Mouse (Mus musculus): ENCODE data around the gene Artn.

Gene Artn

GRCm38 (mm10) chr4:117887920-117888319 lies 41.6 kb downstream of the Artn start:
- DNase-seq: no peak

GRCm38 (mm10) chr4:117887133-117887532 lies 42.4 kb downstream of the Artn start, which contains the start of gene Atp6v0b:
Gene Atp6v0b (minus strand): TSS chr4:117887333.
- peak; percentile 94 for DNase-seq

GRCm38 (mm10) chr4:117886644-117887043 lies 42.9 kb downstream of the Artn start:
- peak; percentile 30 for DNase-seq

GRCm38 (mm10) chr4:117885994-117886393 lies 43.6 kb downstream of the Artn start:
- DNase-seq: no peak

GRCm38 (mm10) chr4:117885093-117885492 lies 44.5 kb downstream of the Artn start:
- DNase-seq: no peak

GRCm38 (mm10) chr4:117884146-117884545 lies 45.4 kb downstream of the Artn start:
- no peak for DNase-seq

GRCm38 (mm10) chr4:117882701-117883691 lies 46.6 kb downstream of the Artn start, which contains the start of gene B4galt2:
Gene B4galt2 (minus strand): TSS chr4:117883487.
- DNase-seq: peak; percentile 50

GRCm38 (mm10) chr4:117878703-117879102 lies 50.9 kb downstream of the Artn start:
- DNase-seq: no peak

- DNase-seq: no peak
Measured at GRCm38 (mm10) chr4:117878301-117878700, 51.3 kb downstream of the Artn start.

Data from lung, postnatal 14 days (tissue).